Mouse (Mus musculus): ENCODE results near the gene Olfr251.

GRCm38 (mm10) chr9:38423801-38424200 is 46.9 kb downstream of the Olfr251 start:
- TF ChIP-seq CTCF (IDR thresholded peaks at IDR 0.05; ENCODE audit: low read depth) (no peak), EP300 (IDR thresholded peaks at IDR 0.05; ENCODE audit: low read depth) (no peak)
